Mouse (Mus musculus) testis, adult 2 months (tissue): Measurements from ENCODE around the gene Pmp22. TPM values are rescaled to one million over a fixed set of nuclear protein-coding genes. Genes with fewer than 3 reads are reported as not detected.

Experiments used
- H3K27ac ChIP-seq: fragments of 200-500 bp; 2 replicates; pipeline ENCODE4 v1.5.1; 2012; ENCODE audit warnings: low read depth, low read length; ENCODE audit not compliant: control insufficient read depth, insufficient read depth
- H3K27me3 ChIP-seq: fragments of 200-500 bp; 2 replicates; pipeline ENCODE4 v1.6.1; 2012; ENCODE audit warnings: mild to moderate bottlenecking, low read length, moderate library complexity; ENCODE audit not compliant: control insufficient read depth, insufficient read depth
- H3K36me3 ChIP-seq: fragments of 200-500 bp; 2 replicates; pipeline ENCODE4 v1.6.1; 2012; ENCODE audit warnings: mild to moderate bottlenecking, low read length; ENCODE audit not compliant: control insufficient read depth, insufficient read depth
- H3K4me1 ChIP-seq: fragments of 200-500 bp; 2 replicates; pipeline ENCODE4 v1.6.1; 2012; ENCODE audit warnings: low read length; ENCODE audit not compliant: control insufficient read depth, insufficient read depth
- H3K4me3 ChIP-seq: fragments of 200-500 bp; 2 replicates; pipeline ENCODE4 v1.5.1; 2012; ENCODE audit warnings: low read depth, mild to moderate bottlenecking, low read length, moderate library complexity, mixed read lengths; ENCODE audit not compliant: control insufficient read depth
- CTCF ChIP-seq: fragments of 200-500 bp; IDR thresholded peaks from 2 replicates; pipeline ENCODE4 v1.5.1; 2012; ENCODE audit warnings: low read depth, mild to moderate bottlenecking, inconsistent platforms, low read length, moderate library complexity; ENCODE audit not compliant: control insufficient read depth, insufficient read depth, insufficient replicate concordance
- POLR2A ChIP-seq: fragments of 200-500 bp; IDR thresholded peaks from 2 replicates; pipeline ENCODE4 v1.6.1; 2012; ENCODE audit warnings: low read depth, mild to moderate bottlenecking, inconsistent platforms, low read length, moderate library complexity; ENCODE audit not compliant: control insufficient read depth
- polyA plus RNA-seq: library from polyadenylated mRNA; depleted of rRNA; stranded (reverse); fragments of >200 nt; gene quantifications from 2 replicates; pipeline ENCODE4 v1.2.3, GENCODE M21; 2012; rRNA removed

Gene Pmp22
- polyA plus RNA-seq, 1 experiment, result 9.2 TPM

GRCm38 (mm10) chr11:63198070-63198469, 69.3 kb downstream of the Pmp22 start:
- Histone ChIP-seq H3K4me1 (no peaks in the 10 kb centered on the region), H3K4me3 (no peak overlapping the region), H3K27me3 (no peaks in the 10 kb centered on the region), H3K27ac (no peak overlapping the region), H3K36me3 (no peaks in the 10 kb centered on the region)
- TF ChIP-seq POLR2A, result no peak
- no peak for TF ChIP-seq CTCF

- TF ChIP-seq POLR2A (no peak), CTCF (no peak)
- no peak overlapping the region for H3K27ac ChIP-seq
- no peak overlapping the region for H3K4me3 ChIP-seq
- H3K27me3 ChIP-seq, result no peaks in the 10 kb centered on the region
- no peaks in the 10 kb centered on the region for H3K36me3 ChIP-seq
- H3K4me1 ChIP-seq, result no peaks in the 10 kb centered on the region
Observed at GRCm38 (mm10) chr11:63201989-63202535, 73.3 kb downstream of the Pmp22 start.

Other genes starting within 250 kb of the Pmp22 start
- gene Tvp23b, start 249.5 kb upstream of the Pmp22 start, polyA plus RNA-seq, result 21.3 and 25.5 TPM in 2 replicates
- 330 and 374 TPM in 2 replicates for gene Cdrt4, start 177.8 kb upstream of the Pmp22 start, polyA plus RNA-seq
- gene Tekt3, start 67.3 kb upstream of the Pmp22 start, polyA plus RNA-seq, result 122 and 126 TPM in 2 replicates